Mouse (Mus musculus) forebrain, postnatal 0 days (tissue): ENCODE measurements around the gene Ranbp3l. TPM values are rescaled to one million over a fixed set of nuclear protein-coding genes. Genes with fewer than 3 reads are reported as not detected.

Experiments
- ATAC-seq: fragments of 200-750 bp; cut with Nextera tagmentation; 2 replicates; pipeline ENCODE4 v1.8.0; 2017; ENCODE audit warnings: mild to moderate bottlenecking, moderate library complexity
- DNase-seq: peaks from one replicate; pipeline ENCODE4 v3.0.0-alpha.2; 2015
- H3K27ac ChIP-seq: fragments of 300-500 bp; sonication (generic); 2 replicates; pipeline ENCODE4 v1.5.1; 2014; ENCODE audit warnings: low read depth, mild to moderate bottlenecking, antibody characterized with exemption, low read length, moderate library complexity, mixed read lengths
- H3K27me3 ChIP-seq: fragments of 300-500 bp; sonication (generic); 2 replicates; pipeline ENCODE4 v1.6.1; 2014; ENCODE audit warnings: mild to moderate bottlenecking, low read length, mixed read lengths; ENCODE audit not compliant: insufficient read depth
- H3K36me3 ChIP-seq: fragments of 300-500 bp; sonication (generic); 2 replicates; pipeline ENCODE4 v1.6.1; 2014; ENCODE audit warnings: mild to moderate bottlenecking, moderate library complexity; ENCODE audit not compliant: insufficient read depth
- H3K4me1 ChIP-seq: fragments of 300-500 bp; sonication (generic); 2 replicates; pipeline ENCODE4 v1.6.1; 2014; ENCODE audit warnings: antibody characterized with exemption; ENCODE audit not compliant: insufficient read depth
- H3K4me2 ChIP-seq: fragments of 300-500 bp; sonication (generic); 2 replicates; pipeline ENCODE4 v1.6.1; 2014; ENCODE audit warnings: low read depth, mild to moderate bottlenecking, moderate library complexity
- H3K4me3 ChIP-seq: fragments of 300-500 bp; sonication (generic); 2 replicates; pipeline ENCODE4 v1.5.1; 2014; ENCODE audit warnings: low read depth, low read length, mixed read lengths
- H3K9ac ChIP-seq: fragments of 300-500 bp; sonication (generic); 2 replicates; pipeline ENCODE4 v1.6.1; 2014; ENCODE audit warnings: mild to moderate bottlenecking
- H3K9me3 ChIP-seq: fragments of 300-500 bp; sonication (generic); 2 replicates; pipeline ENCODE4 v1.6.1; 2016; ENCODE audit warnings: low read length
- CTCF ChIP-seq: sonication (generic); IDR thresholded peaks from 2 replicates; pipeline ENCODE4 v1.5.1; 2016; ENCODE audit warnings: antibody characterized with exemption, control low read depth, low read depth
- WGBS: fragments of 180-500 bp; shearing (Covaris S2); extraction: QIAGEN DNeasy Blood & Tissue Kit; methylation state at CpG from one replicate; pipeline ENCODE4 v1.1.7; 2014; 5-methylcytosine and 5-hydroxymethylcytosine counted together
- polyA plus RNA-seq: library from polyadenylated mRNA; unstranded; fragments of >200 nt; fragmentation: Nextera tagmentation; extraction: Ambion mirVana; gene quantifications from 2 replicates; pipeline ENCODE4 v1.2.1, GENCODE M21; 2015
- total RNA-seq: library from RNA; depleted of rRNA; stranded (reverse); fragments of >200 nt; gene quantifications from 2 replicates; pipeline ENCODE4 v1.2.3, GENCODE M21; 2014

Gene Ranbp3l
- total and polyA plus RNA-seq, 2 experiments from 2014 or later = 11.3 to 23.1 TPM

- no peaks in the 10 kb centered on the region; the same call in 1 of the 2 replicates for H3K4me1 ChIP-seq
Measured at GRCm38 (mm10) chr15:9074139-9074538, 106.4 kb downstream of the Ranbp3l start.

GRCm38 (mm10) chr15:9074671-9075070 lies 106.9 kb downstream of the Ranbp3l start:
- Histone ChIP-seq H3K4me2 (no peak overlapping the region), H3K9ac (no peak overlapping the region), H3K9me3 (no peaks in the 10 kb centered on the region), H3K36me3 (no peaks in the 10 kb centered on the region), H3K4me1 (no peaks in the 10 kb centered on the region; the same call in 1 of the 2 replicates), H3K4me3 (no peak overlapping the region), H3K27me3 (no peaks in the 10 kb centered on the region), H3K27ac (no peak overlapping the region)
- WGBS = 24% methylated on average over 4 of the region's 4 CpGs
- no peak for TF ChIP-seq CTCF
- DNase-seq (no peak), ATAC-seq (no peak)

More at GRCm38 (mm10) chr15:9074139-9074538, 106.4 kb downstream of the Ranbp3l start:
- H3K4me2 ChIP-seq = no peak overlapping the region
- H3K36me3 ChIP-seq = no peaks in the 10 kb centered on the region
- H3K27ac ChIP-seq = no peak overlapping the region
- H3K9ac ChIP-seq = no peak overlapping the region
- H3K27me3 ChIP-seq = no peaks in the 10 kb centered on the region
- ATAC-seq (no peak), DNase-seq (no peak)
- no peak overlapping the region for H3K4me3 ChIP-seq
- H3K9me3 ChIP-seq = no peaks in the 10 kb centered on the region
- TF ChIP-seq CTCF = no peak
- 22% methylated on average over 2 of the region's 2 CpGs for WGBS

GRCm38 (mm10) chr15:9075608-9076200 lies 108.0 kb downstream of the Ranbp3l start:
- no peaks in the 10 kb centered on the region for H3K36me3 ChIP-seq
- no peak overlapping the region for H3K4me3 ChIP-seq
- H3K27me3 ChIP-seq = no peaks in the 10 kb centered on the region
- H3K27ac ChIP-seq = no peak overlapping the region
- H3K9me3 ChIP-seq = no peaks in the 10 kb centered on the region
- 75% methylated on average over 14 of the region's 14 CpGs for WGBS
- H3K4me1 ChIP-seq = no peaks in the 10 kb centered on the region
- DNase-seq = no peak
- TF ChIP-seq CTCF = no peak
- H3K9ac ChIP-seq = no peak overlapping the region
- H3K4me2 ChIP-seq = no peak overlapping the region
- ATAC-seq = no peak

GRCm38 (mm10) chr15:9078481-9079300 lies 110.9 kb downstream of the Ranbp3l start:
- WGBS = 81% methylated on average over 12 of the region's 12 CpGs
- H3K27me3 ChIP-seq = no peaks in the 10 kb centered on the region

GRCm38 (mm10) chr15:9079626-9080025 lies 111.9 kb downstream of the Ranbp3l start:
- Histone ChIP-seq H3K36me3 (no peaks in the 10 kb centered on the region), H3K27me3 (no peaks in the 10 kb centered on the region), H3K4me2 (no peak overlapping the region), H3K9me3 (no peaks in the 10 kb centered on the region), H3K4me3 (no peak overlapping the region), H3K4me1 (no peaks in the 10 kb centered on the region), H3K27ac (no peak overlapping the region), H3K9ac (no peak overlapping the region)
- DNase-seq (no peak), ATAC-seq (no peak)
- TF ChIP-seq CTCF = no peak
- 55% methylated on average over 5 of the region's 5 CpGs for WGBS

More at GRCm38 (mm10) chr15:9078481-9079300, 110.9 kb downstream of the Ranbp3l start:
- no peak overlapping the region for H3K4me2 ChIP-seq
- no peak for TF ChIP-seq CTCF
- DNase-seq (no peak), ATAC-seq (no peak)
- no peaks in the 10 kb centered on the region for H3K36me3 ChIP-seq
- H3K9ac ChIP-seq = no peak overlapping the region
- no peaks in the 10 kb centered on the region for H3K4me1 ChIP-seq
- no peak overlapping the region for H3K4me3 ChIP-seq
- no peaks in the 10 kb centered on the region for H3K9me3 ChIP-seq
- no peak overlapping the region for H3K27ac ChIP-seq

- WGBS = 73% methylated on average over 4 of the region's 4 CpGs
- ATAC-seq = no peak
- Histone ChIP-seq H3K4me2 (no peak overlapping the region), H3K9ac (no peak overlapping the region), H3K36me3 (no peaks in the 10 kb centered on the region), H3K27ac (no peak overlapping the region), H3K9me3 (no peaks in the 10 kb centered on the region), H3K4me1 (no peaks in the 10 kb centered on the region), H3K4me3 (no peak overlapping the region), H3K27me3 (no peaks in the 10 kb centered on the region)
- DNase-seq = no peak
- TF ChIP-seq CTCF = no peak
Measured at GRCm38 (mm10) chr15:9080206-9080605, 112.5 kb downstream of the Ranbp3l start.

- no peaks in the 10 kb centered on the region for H3K27me3 ChIP-seq
Measured at GRCm38 (mm10) chr15:9081294-9081693, 113.5 kb downstream of the Ranbp3l start.

More at GRCm38 (mm10) chr15:9081294-9081693, 113.5 kb downstream of the Ranbp3l start:
- Histone ChIP-seq H3K4me2 (no peak overlapping the region), H3K9me3 (no peaks in the 10 kb centered on the region), H3K36me3 (no peaks in the 10 kb centered on the region), H3K4me1 (no peaks in the 10 kb centered on the region), H3K4me3 (no peak overlapping the region), H3K27ac (no peak overlapping the region), H3K9ac (no peak overlapping the region)
- ATAC-seq = no peak
- TF ChIP-seq CTCF = no peak
- WGBS = 84% methylated on average over 3 of the region's 3 CpGs
- no peak for DNase-seq
